Mouse (Mus musculus) liver, adult 2 months (tissue): Measurements from ENCODE around the gene Rnf5.

ENCODE experiments used
- CTCF ChIP-seq: fragments of 200-500 bp; IDR thresholded peaks from 2 replicates; pipeline ENCODE4 v1.5.1; 2011; ENCODE audit warnings: low read depth, low read length, control low read depth
- POLR2A ChIP-seq: fragments of 200-500 bp; IDR thresholded peaks from 2 replicates; pipeline ENCODE4 v1.6.1; 2011; ENCODE audit warnings: low read length, control low read depth; ENCODE audit not compliant: insufficient read depth; ENCODE audit errors: extremely low read depth

- TF ChIP-seq CTCF (no peak), POLR2A (no peak)
Observed at GRCm38 (mm10) chr17:34582528-34582927, 21.0 kb downstream of the Rnf5 start.
